Mouse (Mus musculus): Measurements from ENCODE around the gene Ago4. TPM values are rescaled to one million over a fixed set of nuclear protein-coding genes. Genes with fewer than 3 reads are reported as not detected.

Ago4 gene
- polyA plus RNA-seq, 1 experiment = 1.0 TPM

GRCm38 (mm10) chr4:126493416-126493815 lies 39.9 kb downstream of the Ago4 start:
- Histone ChIP-seq H3K4me3 (ENCODE audit: extremely low read depth, insufficient read depth, insufficient read length) (no peak overlapping the region), H3K4me1 (ENCODE audit: control insufficient read depth, insufficient read depth, insufficient read length) (no peaks in the 10 kb centered on the region; the same call in 1 of the 2 replicates), H3K27me3 (ENCODE audit: control insufficient read depth, insufficient read depth, low read length) (no peaks in the 10 kb centered on the region), H3K27ac (ENCODE audit: insufficient read depth, low read length) (no peak overlapping the region), H3K36me3 (ENCODE audit: control insufficient read depth, insufficient read depth, low read length) (no peaks in the 10 kb centered on the region; the same call in 1 of the 2 replicates)
- DNase-seq (ENCODE audit: low read depth in 1 of 2, low spot score in 2 of 2) = no peak
- TF ChIP-seq POLR2A (IDR thresholded peaks at IDR 0.05; ENCODE audit: low read depth, low read length) (no peak), CTCF (IDR thresholded peaks at IDR 0.05; ENCODE audit: extremely low read depth, insufficient read depth, insufficient read length, insufficient replicate concordance) (no peak)
- WGBS = 92% methylated on average over 4 of the region's 4 CpGs

- Histone ChIP-seq H3K27me3 (ENCODE audit: control insufficient read depth, insufficient read depth, low read length) (no peaks in the 10 kb centered on the region), H3K4me1 (ENCODE audit: control insufficient read depth, insufficient read depth, insufficient read length) (no peaks in the 10 kb centered on the region; the same call in 1 of the 2 replicates), H3K4me3 (ENCODE audit: extremely low read depth, insufficient read depth, insufficient read length) (no peak overlapping the region), H3K36me3 (ENCODE audit: control insufficient read depth, insufficient read depth, low read length) (no peaks in the 10 kb centered on the region; the same call in 1 of the 2 replicates), H3K27ac (ENCODE audit: insufficient read depth, low read length) (no peak overlapping the region)
- no peak for TF ChIP-seq CTCF (IDR thresholded peaks at IDR 0.05; ENCODE audit: extremely low read depth, insufficient read depth, insufficient read length, insufficient replicate concordance)
- no peak for TF ChIP-seq POLR2A (IDR thresholded peaks at IDR 0.05; ENCODE audit: low read depth, low read length)
- WGBS = 85% methylated on average over 5 of the region's 5 CpGs
- DNase-seq (ENCODE audit: low read depth in 1 of 2, low spot score in 2 of 2) = no peak
These were observed 41.3 kb downstream of the Ago4 start for GRCm38 (mm10) chr4:126491977-126492376.

- DNase-seq (ENCODE audit: low read depth in 1 of 2, low spot score in 2 of 2) = no peak
- Histone ChIP-seq H3K27me3 (ENCODE audit: control insufficient read depth, insufficient read depth, low read length) (no peaks in the 10 kb centered on the region), H3K4me3 (ENCODE audit: extremely low read depth, insufficient read depth, insufficient read length) (no peak overlapping the region), H3K4me1 (ENCODE audit: control insufficient read depth, insufficient read depth, insufficient read length) (no peaks in the 10 kb centered on the region; the same call in 1 of the 2 replicates), H3K27ac (ENCODE audit: insufficient read depth, low read length) (no peak overlapping the region), H3K36me3 (ENCODE audit: control insufficient read depth, insufficient read depth, low read length) (no peaks in the 10 kb centered on the region; the same call in 1 of the 2 replicates)
- TF ChIP-seq POLR2A (IDR thresholded peaks at IDR 0.05; ENCODE audit: low read depth, low read length) = no peak
- no peak for TF ChIP-seq CTCF (IDR thresholded peaks at IDR 0.05; ENCODE audit: extremely low read depth, insufficient read depth, insufficient read length, insufficient replicate concordance)
- WGBS = 94% methylated on average over 12 of the region's 12 CpGs
These were observed 42.5 kb downstream of the Ago4 start for GRCm38 (mm10) chr4:126490726-126491125.

GRCm38 (mm10) chr4:126489811-126490210 lies 43.5 kb downstream of the Ago4 start:
- WGBS = 33% methylated on average over 5 of the region's 5 CpGs

GRCm38 (mm10) chr4:126486217-126486616 lies 47.1 kb downstream of the Ago4 start:
- TF ChIP-seq POLR2A (IDR thresholded peaks at IDR 0.05; ENCODE audit: low read depth, low read length) (no peak), CTCF (IDR thresholded peaks at IDR 0.05; ENCODE audit: extremely low read depth, insufficient read depth, insufficient read length, insufficient replicate concordance) (no peak)
- no peaks in the 10 kb centered on the region; the same call in 1 of the 2 replicates for H3K4me1 ChIP-seq (ENCODE audit: control insufficient read depth, insufficient read depth, insufficient read length)
- H3K4me3 ChIP-seq (ENCODE audit: extremely low read depth, insufficient read depth, insufficient read length) = no peak overlapping the region
- WGBS = 88% methylated on average over 1 of the region's 1 CpGs
- H3K27me3 ChIP-seq (ENCODE audit: control insufficient read depth, insufficient read depth, low read length) = no peaks in the 10 kb centered on the region
- H3K36me3 ChIP-seq (ENCODE audit: control insufficient read depth, insufficient read depth, low read length) = no peaks in the 10 kb centered on the region
- no peak overlapping the region for H3K27ac ChIP-seq (ENCODE audit: insufficient read depth, low read length)
- DNase-seq (ENCODE audit: low read depth in 1 of 2, low spot score in 2 of 2) = no peak

More at GRCm38 (mm10) chr4:126489811-126490210, 43.5 kb downstream of the Ago4 start:
- Histone ChIP-seq H3K36me3 (ENCODE audit: control insufficient read depth, insufficient read depth, low read length) (no peaks in the 10 kb centered on the region; the same call in 1 of the 2 replicates), H3K4me1 (ENCODE audit: control insufficient read depth, insufficient read depth, insufficient read length) (no peaks in the 10 kb centered on the region; the same call in 1 of the 2 replicates), H3K27me3 (ENCODE audit: control insufficient read depth, insufficient read depth, low read length) (no peaks in the 10 kb centered on the region), H3K27ac (ENCODE audit: insufficient read depth, low read length) (no peak overlapping the region), H3K4me3 (ENCODE audit: extremely low read depth, insufficient read depth, insufficient read length) (no peak overlapping the region)
- no peak for TF ChIP-seq POLR2A (IDR thresholded peaks at IDR 0.05; ENCODE audit: low read depth, low read length)
- no peak for TF ChIP-seq CTCF (IDR thresholded peaks at IDR 0.05; ENCODE audit: extremely low read depth, insufficient read depth, insufficient read length, insufficient replicate concordance)
- DNase-seq (ENCODE audit: low read depth in 1 of 2, low spot score in 2 of 2) = peak in 1 of 2 experiments; percentile 4

GRCm38 (mm10) chr4:126485065-126485464 lies 48.2 kb downstream of the Ago4 start:
- DNase-seq (ENCODE audit: low read depth in 1 of 2, low spot score in 2 of 2) = no peak
- H3K4me3 ChIP-seq (ENCODE audit: extremely low read depth, insufficient read depth, insufficient read length) = no peak overlapping the region
- no peak for TF ChIP-seq POLR2A (IDR thresholded peaks at IDR 0.05; ENCODE audit: low read depth, low read length)
- TF ChIP-seq CTCF (IDR thresholded peaks at IDR 0.05; ENCODE audit: extremely low read depth, insufficient read depth, insufficient read length, insufficient replicate concordance) = no peak
- no peaks in the 10 kb centered on the region for H3K27me3 ChIP-seq (ENCODE audit: control insufficient read depth, insufficient read depth, low read length)
- H3K36me3 ChIP-seq (ENCODE audit: control insufficient read depth, insufficient read depth, low read length) = no peaks in the 10 kb centered on the region
- 86% methylated on average over 2 of the region's 2 CpGs for WGBS
- no peak overlapping the region for H3K27ac ChIP-seq (ENCODE audit: insufficient read depth, low read length)
- no peaks in the 10 kb centered on the region; the same call in 1 of the 2 replicates for H3K4me1 ChIP-seq (ENCODE audit: control insufficient read depth, insufficient read depth, insufficient read length)

GRCm38 (mm10) chr4:126483874-126484273 lies 49.4 kb downstream of the Ago4 start:
- H3K4me1 ChIP-seq (ENCODE audit: control insufficient read depth, insufficient read depth, insufficient read length) = no peaks in the 10 kb centered on the region
- H3K27me3 ChIP-seq (ENCODE audit: control insufficient read depth, insufficient read depth, low read length) = no peaks in the 10 kb centered on the region
- 81% methylated on average over 3 of the region's 3 CpGs for WGBS
- TF ChIP-seq POLR2A (IDR thresholded peaks at IDR 0.05; ENCODE audit: low read depth, low read length) (no peak), CTCF (IDR thresholded peaks at IDR 0.05; ENCODE audit: extremely low read depth, insufficient read depth, insufficient read length, insufficient replicate concordance) (no peak)
- H3K4me3 ChIP-seq (ENCODE audit: extremely low read depth, insufficient read depth, insufficient read length) = no peak overlapping the region
- no peaks in the 10 kb centered on the region for H3K36me3 ChIP-seq (ENCODE audit: control insufficient read depth, insufficient read depth, low read length)
- no peak overlapping the region for H3K27ac ChIP-seq (ENCODE audit: insufficient read depth, low read length)
- no peak for DNase-seq (ENCODE audit: low read depth in 1 of 2, low spot score in 2 of 2)
